Mouse (Mus musculus): ENCODE measurements around the gene Set.
"Not testable (repeated sequence)": the region's sequence is repeated elsewhere in the genome, so short reads cannot be mapped to it uniquely, and the experiment has no call there.

Set gene

DNA sequence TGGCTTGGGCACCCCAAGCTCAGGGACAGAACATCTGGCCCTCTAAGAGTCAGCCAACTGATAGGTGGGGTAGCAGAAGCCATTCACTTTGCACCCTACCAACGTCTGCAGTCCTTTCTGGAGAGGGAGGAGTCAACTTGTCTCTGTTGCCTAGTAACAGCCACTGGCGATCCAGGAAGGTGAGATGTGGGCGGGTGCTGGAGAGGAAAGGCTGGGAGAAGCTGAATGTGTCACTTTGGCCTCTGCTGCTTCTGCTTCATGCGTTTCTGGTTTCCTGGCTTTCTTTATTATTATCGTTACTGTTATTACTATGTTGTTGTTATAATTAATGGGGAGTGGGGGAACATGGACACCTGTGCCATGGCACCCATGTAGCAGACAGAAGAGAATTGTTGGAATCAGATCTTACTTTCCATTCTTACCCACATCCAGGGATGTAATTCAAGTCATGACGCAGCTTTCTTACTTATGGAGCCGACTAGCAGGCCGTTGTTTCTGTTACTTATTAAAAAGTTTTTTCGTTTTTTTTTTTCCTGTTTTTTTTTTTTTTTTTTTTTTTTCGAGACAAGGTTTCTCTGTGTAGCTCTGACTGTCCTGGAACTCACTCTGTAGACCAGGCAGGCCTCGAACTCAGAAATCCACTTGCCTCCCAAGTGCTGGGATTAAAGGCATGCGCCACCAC is at the start of gene Set:
Set (plus strand) TSS at position 156 of the 682 bp plus-strand sequence.
- peak; percentile 44 to 60 for DNase-seq

DNA sequence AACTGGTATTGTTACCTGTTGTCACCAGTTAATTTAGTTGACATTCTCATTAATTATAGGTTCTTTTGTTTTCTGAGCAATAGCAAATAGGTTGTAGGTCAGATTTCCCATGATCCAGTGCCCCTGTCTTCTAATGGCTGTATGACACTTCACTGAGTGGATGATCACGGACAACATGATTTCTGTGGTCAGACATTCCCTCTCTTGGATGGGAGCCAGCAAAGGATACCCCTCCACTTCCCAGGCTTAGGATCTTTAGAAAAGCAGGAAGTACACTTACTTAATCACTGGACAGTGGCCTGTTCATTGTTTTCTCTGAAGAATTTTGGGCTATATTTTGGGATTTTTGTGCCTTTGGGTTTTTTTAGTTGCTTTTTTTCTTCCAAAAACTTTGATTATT is 48.1 kb upstream of the Set start:
- DNase-seq = peak in 1 of 2 experiments; percentile 14

- no peak for DNase-seq
Measured at GRCm38 (mm10) chr2:30010840-30011281, 46.3 kb upstream of the Set start.

- no peak for DNase-seq
Measured at GRCm38 (mm10) chr2:30014326-30014966, 42.7 kb upstream of the Set start.

GRCm38 (mm10) chr2:30025454-30025853 is 31.7 kb upstream of the Set start:
- DNase-seq = no peak

DNA sequence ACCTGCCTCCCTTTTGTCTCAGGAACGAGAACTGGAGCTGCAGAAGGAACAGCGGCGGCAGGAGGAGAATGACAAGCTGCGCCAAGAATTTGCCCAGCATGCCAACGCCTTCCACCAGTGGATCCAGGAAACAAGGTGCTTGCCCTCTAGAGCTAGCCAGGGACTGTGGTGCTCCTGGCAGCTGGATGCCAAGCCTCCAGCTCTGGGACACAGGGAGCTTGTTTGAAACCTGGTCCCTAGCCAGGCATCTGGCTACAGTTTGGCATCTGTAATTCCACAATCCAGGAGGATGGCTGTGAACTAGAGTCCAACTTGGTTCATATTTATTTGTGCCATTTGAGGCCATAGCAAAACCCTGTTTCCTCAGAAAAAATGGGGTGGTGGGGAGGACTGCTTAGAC is 30.2 kb upstream of the Set start:
- no peak for DNase-seq

DNA sequence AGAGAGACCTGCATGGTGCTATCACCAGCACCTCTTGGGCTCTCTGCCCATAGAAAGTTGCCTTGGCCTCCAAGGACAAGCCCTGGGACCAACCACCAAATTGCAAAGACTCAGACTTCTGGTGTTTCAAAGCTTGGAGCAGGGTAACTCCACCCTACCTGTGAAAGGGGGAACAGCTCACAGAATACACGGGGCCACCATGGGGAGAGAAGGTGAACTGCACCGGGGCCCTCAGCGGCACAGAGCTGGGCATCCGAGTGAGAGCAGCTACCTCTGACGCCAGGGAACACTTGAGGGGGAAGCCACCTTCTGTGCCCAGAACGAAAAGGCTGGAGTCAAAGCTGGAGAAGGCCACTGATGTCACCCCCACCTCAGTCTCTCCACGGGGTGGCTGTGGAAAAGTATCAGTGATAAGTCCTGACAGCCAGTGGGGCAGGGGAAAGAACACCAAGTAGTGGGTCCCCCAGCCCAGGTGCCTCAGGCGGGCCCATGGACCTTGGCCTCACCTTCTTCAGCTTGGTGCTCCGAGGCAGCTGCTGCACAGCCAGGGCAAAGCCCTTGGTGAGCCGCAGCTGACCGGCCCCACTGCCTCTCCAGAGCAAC is 24.8 kb upstream of the Set start:
- peak; percentile 36 to 55 for DNase-seq

DNA sequence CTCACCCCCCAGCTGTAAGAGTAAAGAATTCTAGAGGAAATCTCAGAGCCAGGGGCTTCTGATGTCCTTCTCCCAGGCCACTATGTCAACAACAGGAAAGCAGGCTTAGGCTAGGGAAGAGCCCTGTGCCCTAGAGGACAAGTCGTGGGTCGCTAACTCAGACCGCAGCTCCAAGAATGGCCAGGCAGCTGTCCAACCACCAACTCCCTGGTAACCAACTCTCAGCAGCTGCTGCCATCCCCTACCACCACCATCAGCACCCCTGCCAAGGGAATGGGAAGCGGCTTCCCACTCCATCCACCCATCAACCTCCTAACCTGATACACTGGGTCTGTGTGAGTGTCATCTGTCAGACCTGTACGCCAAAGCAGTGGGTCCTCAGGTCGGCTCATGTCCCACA is 24.2 kb upstream of the Set start:
- DNase-seq = no peak

- DNase-seq = no peak
Measured at GRCm38 (mm10) chr2:30037762-30038161, 19.4 kb upstream of the Set start.

GRCm38 (mm10) chr2:30038370-30038769 is 18.8 kb upstream of the Set start:
- DNase-seq = no peak

DNA sequence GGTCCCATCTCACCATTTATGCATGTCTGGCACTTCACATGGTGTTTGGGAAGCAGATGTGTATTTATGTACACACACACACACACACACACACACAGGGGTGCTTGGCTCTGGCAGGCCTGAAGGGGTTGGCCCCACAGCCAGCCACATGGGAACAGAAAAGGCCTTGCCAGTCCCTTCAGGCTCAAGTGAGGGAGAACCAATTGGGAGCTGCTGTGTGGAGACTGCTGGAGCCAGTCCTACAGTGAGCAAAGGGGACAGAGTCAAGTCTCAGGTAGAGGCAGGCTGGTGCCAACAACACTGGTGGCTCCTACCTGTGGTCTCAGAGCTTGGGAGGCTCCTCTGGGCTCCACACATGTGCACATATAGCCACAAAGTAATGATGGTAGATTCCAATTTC is 17.5 kb upstream of the Set start:
- no peak for DNase-seq

DNA sequence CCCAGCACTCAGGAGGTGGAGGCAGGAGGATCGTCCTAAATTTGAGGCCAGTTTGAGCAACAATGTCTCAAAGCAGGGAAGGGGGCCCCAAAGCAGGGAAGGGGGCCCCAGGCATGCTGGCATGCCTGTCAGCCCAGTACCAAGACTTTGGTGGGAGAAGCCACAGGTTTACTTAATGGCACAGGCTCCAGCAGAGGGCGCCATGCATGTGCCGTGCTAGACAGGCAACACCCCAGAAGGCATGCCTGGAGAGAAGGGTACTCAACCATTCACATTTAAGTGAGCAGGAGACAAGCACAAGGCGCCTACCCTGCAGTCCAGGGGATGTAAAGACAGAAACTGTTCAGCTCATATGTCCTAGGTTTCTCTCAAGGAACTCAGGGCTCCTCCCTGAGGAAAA is 14.7 kb upstream of the Set start:
- DNase-seq = peak; percentile 94

GRCm38 (mm10) chr2:30044550-30044949 is 12.6 kb upstream of the Set start:
- DNase-seq = no peak

DNA sequence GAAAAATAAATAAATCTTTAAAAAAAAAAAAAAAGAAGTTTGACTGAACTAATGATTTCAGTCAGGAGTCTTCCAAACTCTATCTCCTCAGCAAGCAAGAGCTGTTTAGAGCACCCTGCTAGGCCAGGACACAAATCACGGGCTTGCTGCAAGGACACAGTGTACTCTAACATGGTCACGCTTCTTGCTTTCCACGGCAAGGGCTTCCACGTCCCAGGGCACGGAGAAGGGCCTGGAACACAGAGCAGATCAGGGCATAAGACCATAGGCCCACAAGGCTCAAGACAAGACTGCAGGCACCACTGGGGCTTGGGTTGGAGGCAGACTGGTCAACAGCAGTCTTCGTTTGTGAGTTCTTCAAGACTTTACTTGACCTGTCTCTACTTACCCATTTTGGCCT is 10.1 kb upstream of the Set start:
- no peak for DNase-seq

DNA sequence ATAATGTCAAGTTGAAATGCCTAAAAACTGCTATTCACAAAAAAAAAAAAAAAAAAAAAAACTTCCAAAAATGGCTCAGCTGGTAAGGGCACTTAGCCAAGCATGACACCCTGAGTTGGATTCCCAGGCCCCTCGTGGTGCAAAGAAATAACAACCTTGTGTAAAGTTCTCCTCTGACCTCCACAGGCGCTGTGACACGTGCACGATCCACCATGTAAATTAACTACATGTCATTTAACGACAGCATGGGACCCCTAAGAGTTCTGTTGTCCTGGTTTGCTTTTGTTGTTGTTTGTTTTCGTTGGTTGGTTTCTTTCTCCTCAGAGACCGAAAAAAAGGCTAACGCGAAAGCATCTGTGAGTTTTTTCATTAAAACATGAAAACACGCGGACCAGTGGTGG is 9.1 kb upstream of the Set start:
- peak; percentile 30 to 48 for DNase-seq

DNA sequence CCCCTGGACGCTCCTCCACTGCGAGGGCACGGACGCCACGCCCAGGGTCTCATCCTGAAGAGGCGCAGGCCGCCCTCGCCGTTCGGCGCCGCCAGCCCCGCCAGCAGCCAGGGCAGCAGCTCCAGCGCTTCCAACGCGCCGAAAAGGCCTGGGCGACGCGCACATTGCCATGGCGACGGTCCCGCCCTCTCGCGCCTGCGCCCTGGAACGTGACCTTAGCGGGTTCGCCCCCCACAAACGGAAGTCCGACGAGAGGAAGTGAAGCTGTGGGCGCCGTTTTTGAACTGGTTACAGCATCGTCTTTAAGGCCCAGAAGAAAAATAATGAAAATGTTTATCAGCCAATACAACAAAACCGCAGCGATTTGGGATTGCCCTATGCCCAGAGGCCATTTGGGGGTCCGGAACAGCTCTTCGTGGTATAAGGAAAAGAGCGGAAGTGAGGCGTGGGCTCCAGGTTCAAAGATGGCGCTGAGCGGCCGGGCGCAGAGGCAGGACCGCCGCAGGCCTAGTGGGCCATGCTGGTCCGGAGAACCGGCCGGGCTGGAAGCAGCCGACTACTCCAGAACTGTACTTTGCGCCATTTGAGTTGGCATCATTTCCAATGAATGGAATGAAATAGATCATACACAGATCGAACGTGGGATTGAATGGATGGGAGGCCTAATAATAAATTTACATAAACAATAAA is 8.3 kb upstream of the Set start, which contains the start of gene Wdr34:
Wdr34 (minus strand) TSS at position 183 of the 690 bp plus-strand sequence.
- peak; percentile 99 for DNase-seq

- DNase-seq = no peak
Measured at GRCm38 (mm10) chr2:30049831-30050230, 7.3 kb upstream of the Set start.

DNA sequence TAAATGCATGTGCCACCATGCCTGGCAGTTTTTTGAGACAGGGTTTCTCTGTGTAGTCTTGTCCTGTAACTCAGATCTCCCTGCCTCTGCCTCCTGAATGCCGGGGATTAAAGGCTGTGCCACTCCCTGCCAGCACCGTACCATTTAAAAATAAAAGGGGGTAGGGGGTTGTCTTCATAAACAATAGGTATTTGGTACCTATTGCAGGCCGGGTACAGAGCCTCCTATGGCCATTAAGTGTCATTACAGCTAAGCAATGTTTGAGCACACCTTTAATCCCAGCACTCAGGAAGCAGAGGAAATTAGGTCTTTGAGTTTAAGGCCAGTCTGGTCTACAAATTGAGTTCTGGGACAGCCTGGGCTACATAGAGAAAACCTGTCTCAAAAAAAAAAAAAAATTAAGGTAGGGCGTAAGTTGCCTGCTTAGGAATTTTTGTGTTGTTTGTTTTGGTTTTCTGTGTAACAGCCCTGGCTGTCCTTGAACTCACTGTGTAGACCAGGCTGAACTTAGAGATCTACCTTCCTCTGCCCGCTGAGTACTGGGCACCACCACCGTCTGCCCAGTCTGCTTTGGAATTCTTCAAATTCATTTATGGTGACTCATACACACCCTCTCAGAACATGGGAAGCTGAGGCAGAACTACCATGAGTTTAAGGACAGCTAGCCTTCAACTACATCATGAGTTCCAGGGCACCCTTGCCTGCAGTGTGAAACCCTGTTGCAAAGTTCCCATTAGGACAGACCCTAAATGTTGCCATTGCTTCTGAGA is 5.0 kb upstream of the Set start:
- DNase-seq = no peak

- not testable (repeated sequence) for DNase-seq
Measured at GRCm38 (mm10) chr2:30055310-30055709, 1.9 kb upstream of the Set start.

GRCm38 (mm10) chr2:30056736-30057135 is 442 bp upstream of the Set start:
- no peak for DNase-seq

DNA sequence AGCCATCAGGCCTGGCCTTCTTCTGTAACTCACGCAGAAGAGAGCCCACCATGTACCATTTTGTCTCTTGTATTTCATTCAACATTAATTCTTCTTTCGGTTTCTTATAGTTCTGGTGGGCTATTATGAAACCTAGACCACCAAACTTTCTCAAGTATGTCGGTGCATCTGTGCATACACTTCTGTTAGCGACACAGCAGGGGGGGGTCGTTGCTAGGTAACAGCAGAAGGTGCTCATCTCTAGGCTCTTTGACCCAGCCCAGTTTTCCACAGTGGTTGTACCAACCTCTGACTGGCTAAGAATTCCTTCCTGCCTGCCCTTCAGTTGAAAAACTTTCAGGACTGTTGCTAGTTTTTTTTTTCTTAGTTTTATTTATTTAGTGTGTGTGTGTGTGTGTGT is 1.2 kb downstream of the Set start:
- DNase-seq = no peak

Measured in kidney, postnatal 4 days (tissue).